ENCODE assay signal across 18 mouse cellular contexts in genomic region chr3:51905903-51906302, GRCm38 (mm10).
DNase-seq lines count a peak whose midpoint lies in the region; ATAC-seq lines count a peak whose summit lies in the region.
"Had no signal": no experiment of that assay in that cellular context is flagged by ENCODE, and none has a peak within 500 bp of the region (broad histone marks: within the 10 kb centered on the region; RNA-seq: fewer than 3 reads in every experiment).

No protein-coding gene starts in this region.

- no peak for ATAC-seq in hindbrain, embryonic 12.5 days (ENCODE audit: low FRiP score)
- no peak for ATAC-seq in hindbrain, embryonic 11.5 days (ENCODE audit: low FRiP score)
- ATAC-seq: intestine, postnatal 0 days had no signal

- H3K4me2 ChIP-seq in hindbrain, embryonic 12.5 days (replicated peaks), result no peak overlapping the region
- no peak overlapping the region for H3K4me2 ChIP-seq in hindbrain, embryonic 11.5 days (replicated peaks; ENCODE audit: low read depth, low read length)
- H3K4me2 ChIP-seq: neural tube, embryonic 15.5 days had no signal

- no peak for DNase-seq in hindbrain, embryonic 11.5 days (ENCODE audit: low spot score)
- DNase-seq in CD4-positive, CD25-positive, alpha-beta regulatory T cell, adult 2 months (ENCODE audit: low read depth, low spot score), result peak; percentile 50
- DNase-seq in heart, adult 9 months (ENCODE audit: low spot score in 2 of 2), result peak; percentile 19 to 21
- peak; percentile 62 for DNase-seq in induced T-regulatory cell, adult 2 months (ENCODE audit: low read depth)
- DNase-seq in gastrocnemius, adult 8-10 months (ENCODE audit: low spot score in 2 of 2), result no peak
- DNase-seq in adrenal gland, postnatal 10 days, result no peak
- no peak for DNase-seq in cerebellum, adult 18-20 months
- DNase-seq: cerebellum, postnatal 10 days; embryo, embryonic 11 days; gastrocnemius, postnatal 10 days; kidney, postnatal 10 days; layer of hippocampus, adult 9-11 months; retina, postnatal 1 day; thymus, postnatal 25 days had no signal

- H3K4me3 ChIP-seq in hindbrain, embryonic 12.5 days, result no peak overlapping the region
- H3K4me3 ChIP-seq in hindbrain, embryonic 11.5 days (ENCODE audit: low read depth, low read length), result no peak overlapping the region
- H3K4me3 ChIP-seq: hindbrain, embryonic 10.5 days; neural tube, embryonic 15.5 days had no signal

- WGBS in hindbrain, embryonic 12.5 days, result 75% methylated on average over 9 of the region's 9 CpGs
- 84% methylated on average over 9 of the region's 9 CpGs for WGBS in hindbrain, embryonic 11.5 days

- H3K4me1 ChIP-seq in hindbrain, embryonic 12.5 days, result peaks cover 25% of the 10 kb centered on the region
- H3K4me1 ChIP-seq in hindbrain, embryonic 11.5 days (replicated peaks; ENCODE audit: control insufficient read depth, insufficient read depth, low read length), result 0 out of 2 replicates have a peak, but pooled peaks cover 2% of the 10 kb centered on the region

- H3K27me3 ChIP-seq in hindbrain, embryonic 12.5 days, result no peaks in the 10 kb centered on the region
- H3K27me3 ChIP-seq in hindbrain, embryonic 11.5 days (ENCODE audit: control insufficient read depth, insufficient read depth, low read length), result no peaks in the 10 kb centered on the region
- H3K27me3 ChIP-seq: neural tube, embryonic 15.5 days had no signal

- H3K9ac ChIP-seq in hindbrain, embryonic 12.5 days, result no peak overlapping the region
- no peak overlapping the region for H3K9ac ChIP-seq in hindbrain, embryonic 11.5 days (ENCODE audit: low read depth, low read length)
- H3K9ac ChIP-seq: neural tube, embryonic 15.5 days had no signal

- no peaks in the 10 kb centered on the region for H3K9me3 ChIP-seq in hindbrain, embryonic 12.5 days (replicated peaks)
- no peaks in the 10 kb centered on the region for H3K9me3 ChIP-seq in hindbrain, embryonic 11.5 days (ENCODE audit: control insufficient read depth, low read length)
- H3K9me3 ChIP-seq: hindbrain, embryonic 10.5 days; neural tube, embryonic 15.5 days had no signal

- H3K36me3 ChIP-seq in hindbrain, embryonic 12.5 days, result no peaks in the 10 kb centered on the region
- no peaks in the 10 kb centered on the region for H3K36me3 ChIP-seq in hindbrain, embryonic 11.5 days (ENCODE audit: control insufficient read depth, insufficient read depth, low read length)
- H3K36me3 ChIP-seq: hindbrain, embryonic 10.5 days; neural tube, embryonic 15.5 days had no signal

- H3K27ac ChIP-seq in hindbrain, embryonic 12.5 days, result peak overlapping the region; percentile 44; the same call in 1 of the 2 replicates
- H3K27ac ChIP-seq in hindbrain, embryonic 11.5 days (ENCODE audit: low read depth, low read length), result no peak overlapping the region
- H3K27ac ChIP-seq: hindbrain, embryonic 10.5 days; neural tube, embryonic 15.5 days had no signal

Comparison
In these comparisons a context has a peak if more than half of its experiments do, and no peak if none do; other contexts are left out.
1. DNase-seq: peak in CD4-positive, CD25-positive, alpha-beta regulatory T cell, adult 2 months (single experiment), heart, adult 9 months (2 of 2) and induced T-regulatory cell, adult 2 months (single experiment); none in hindbrain, embryonic 11.5 days (single experiment), gastrocnemius, adult 8-10 months (0 of 2), adrenal gland, postnatal 10 days (single experiment) and cerebellum, adult 18-20 months (0 of 2).